Mouse (Mus musculus): ENCODE measurements around the gene Runx2. TPM values are rescaled to one million over a fixed set of nuclear protein-coding genes. Genes with fewer than 3 reads are reported as not detected.

The Runx2 gene
- polyA plus RNA-seq, 1 experiment from 2014 or later: 0.23 TPM

Other genes with a start within 250 kb of the Runx2 start
- 20.7 and 21.1 TPM in 2 replicates for gene Supt3, start 37.6 kb downstream of the Runx2 start, polyA plus RNA-seq (2015; fragmentation: Nextera tagmentation; extraction: Ambion mirVana)